Mouse (Mus musculus) brain, embryonic 14.5 days (tissue): Measurements from ENCODE around the gene Fabp1.

Experiments
- CTCF ChIP-seq: fragments of 200-500 bp; IDR thresholded peaks from 2 replicates; pipeline ENCODE4 v1.5.1; 2012; ENCODE audit warnings: inconsistent platforms, mild to moderate bottlenecking, moderate library complexity, borderline replicate concordance; ENCODE audit not compliant: insufficient read depth, insufficient read length; ENCODE audit errors: extremely low read depth
- POLR2A ChIP-seq: fragments of 200-500 bp; IDR thresholded peaks from 2 replicates; pipeline ENCODE4 v1.6.1; 2012; ENCODE audit warnings: mild to moderate bottlenecking, inconsistent platforms, borderline replicate concordance; ENCODE audit not compliant: poor library complexity, insufficient read depth, insufficient read length, severe bottlenecking; ENCODE audit errors: extremely low read depth

DNA sequence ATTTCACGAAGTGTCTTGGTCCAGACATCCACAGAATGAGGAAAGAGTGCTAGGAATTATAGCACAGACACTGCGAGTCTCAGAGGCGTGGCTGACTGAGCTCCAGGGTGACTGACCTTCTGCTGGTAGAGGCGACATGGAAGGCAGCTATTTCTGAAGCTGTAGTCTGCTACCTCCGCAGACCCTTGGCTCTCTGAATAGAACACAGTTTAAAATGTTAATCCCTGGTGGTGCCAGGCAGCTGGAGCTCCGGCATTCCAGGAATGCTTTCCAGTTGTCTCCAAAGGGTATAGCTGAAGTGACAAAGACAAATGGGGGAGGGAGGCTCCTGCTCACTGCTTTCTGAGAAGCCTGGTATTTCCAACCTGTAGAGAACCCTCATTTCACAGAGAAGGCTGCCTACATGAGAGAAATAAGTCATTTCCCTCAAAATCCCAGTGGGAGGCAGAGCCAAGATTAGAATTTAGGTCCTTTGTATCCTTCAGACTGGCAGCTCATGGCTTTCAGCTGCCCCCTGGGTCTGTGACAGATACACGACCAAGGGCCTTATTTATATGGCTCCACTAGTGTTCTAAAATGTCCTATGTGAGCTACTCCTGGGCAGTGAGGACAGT lies 27.6 kb downstream of the Fabp1 start:
- TF ChIP-seq CTCF (no peak), POLR2A (no peak)
